Mouse (Mus musculus): ENCODE measurements around the gene Flywch2. TPM values are rescaled to one million over a fixed set of nuclear protein-coding genes. Genes with fewer than 3 reads are reported as not detected.

Flywch2 gene
- 60.4 and 66.5 TPM in 2 replicates for polyA plus RNA-seq (2015; fragmentation: Nextera tagmentation; extraction: Ambion mirVana)

DNA sequence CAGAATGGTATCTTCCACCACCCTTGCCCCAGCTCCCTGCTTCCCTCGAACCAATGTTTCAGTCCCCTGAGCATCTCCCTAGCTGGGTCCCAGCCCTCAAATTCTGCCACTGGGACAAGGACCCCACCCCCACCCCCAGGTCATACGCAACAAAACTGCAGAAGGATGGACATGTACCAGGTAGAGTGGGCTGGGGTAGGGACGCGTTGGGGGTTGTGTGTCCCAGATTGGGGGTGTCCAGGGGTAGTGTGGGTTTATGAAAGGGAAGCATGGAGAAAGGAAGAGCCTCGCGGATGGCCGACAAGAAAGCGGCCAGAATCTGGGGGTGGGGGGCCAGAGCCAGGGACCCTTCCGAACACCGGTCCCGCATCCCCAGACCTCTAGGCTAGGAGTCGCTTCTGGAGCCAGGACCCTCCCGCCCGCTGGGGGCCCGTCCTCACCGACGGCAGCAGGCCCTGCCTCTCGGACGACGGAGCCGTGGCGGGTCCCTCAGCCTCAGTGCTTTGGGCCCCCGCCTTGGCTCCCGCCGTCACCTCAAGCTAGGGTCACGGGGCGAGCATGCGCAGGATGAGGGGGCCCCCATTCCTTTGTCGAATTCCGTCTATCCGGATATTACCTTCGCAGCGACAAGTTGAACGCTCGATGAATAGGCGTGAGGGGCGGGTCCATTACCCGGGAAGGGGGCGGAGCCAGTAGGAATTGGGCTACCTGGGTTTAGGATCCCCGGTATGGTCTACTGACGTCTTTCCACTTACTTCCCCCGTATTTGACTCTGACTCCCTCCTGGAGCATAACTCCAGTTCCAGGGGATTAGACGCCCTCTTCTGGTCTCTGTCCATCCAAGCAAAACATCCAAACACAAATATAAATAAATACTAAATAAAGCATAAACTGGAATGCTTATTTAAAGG is at the start of gene Flywch2:
Flywch2 (minus strand) TSS at position 521 of the 911 bp plus-strand sequence.
- Histone ChIP-seq H3K9ac (peak within 1 kb of the TSS; percentile 84), H3K27ac (replicated peaks) (peak within 1 kb of the TSS; percentile 93), H3K4me1 (replicated peaks) (peaks cover 30% of the 10 kb centered on the region), H3K9me3 (no peaks in the 10 kb centered on the region), H3K36me3 (no peaks in the 10 kb centered on the region), H3K27me3 (no peaks in the 10 kb centered on the region), H3K4me2 (peak within 1 kb of the TSS; percentile 70), H3K4me3 (peak within 1 kb of the TSS; percentile 59)
- peak; percentile 91 for ATAC-seq (ENCODE audit: low read depth)
- WGBS, result 2% methylated on average over 42 of the region's 43 CpGs

DNA sequence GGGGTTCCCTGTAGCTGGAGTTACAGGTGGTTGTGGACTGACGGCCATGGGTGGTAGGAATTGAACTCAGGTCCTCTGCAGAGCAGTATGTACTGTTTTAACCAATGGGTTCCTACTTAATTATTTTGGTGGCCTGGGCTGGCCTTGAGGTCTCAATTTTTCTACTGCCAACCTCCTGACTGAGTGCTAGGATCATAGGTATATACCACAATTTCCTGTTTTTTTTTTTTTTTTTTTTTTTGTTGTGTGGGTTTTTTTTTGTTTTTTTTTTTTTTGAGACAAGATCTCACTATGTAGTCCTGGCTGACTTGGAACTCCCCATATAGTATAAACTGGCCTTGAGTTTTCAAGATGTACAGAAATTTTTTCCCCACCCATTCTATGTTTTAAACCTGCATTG is 45.3 kb upstream of the Flywch2 start:
- no peak overlapping the region for H3K4me2 ChIP-seq
- 90% methylated on average over 1 of the region's 1 CpGs for WGBS
- no peaks in the 10 kb centered on the region for H3K9me3 ChIP-seq
- H3K36me3 ChIP-seq, result peaks cover 11% of the 10 kb centered on the region
- H3K4me3 ChIP-seq, result no peak overlapping the region
- peaks cover 25% of the 10 kb centered on the region for H3K4me1 ChIP-seq (replicated peaks)
- no peak overlapping the region for H3K9ac ChIP-seq
- no peak for ATAC-seq (ENCODE audit: low read depth)
- no peak overlapping the region for H3K27ac ChIP-seq (replicated peaks)
- peaks cover 48% of the 10 kb centered on the region for H3K27me3 ChIP-seq

DNA sequence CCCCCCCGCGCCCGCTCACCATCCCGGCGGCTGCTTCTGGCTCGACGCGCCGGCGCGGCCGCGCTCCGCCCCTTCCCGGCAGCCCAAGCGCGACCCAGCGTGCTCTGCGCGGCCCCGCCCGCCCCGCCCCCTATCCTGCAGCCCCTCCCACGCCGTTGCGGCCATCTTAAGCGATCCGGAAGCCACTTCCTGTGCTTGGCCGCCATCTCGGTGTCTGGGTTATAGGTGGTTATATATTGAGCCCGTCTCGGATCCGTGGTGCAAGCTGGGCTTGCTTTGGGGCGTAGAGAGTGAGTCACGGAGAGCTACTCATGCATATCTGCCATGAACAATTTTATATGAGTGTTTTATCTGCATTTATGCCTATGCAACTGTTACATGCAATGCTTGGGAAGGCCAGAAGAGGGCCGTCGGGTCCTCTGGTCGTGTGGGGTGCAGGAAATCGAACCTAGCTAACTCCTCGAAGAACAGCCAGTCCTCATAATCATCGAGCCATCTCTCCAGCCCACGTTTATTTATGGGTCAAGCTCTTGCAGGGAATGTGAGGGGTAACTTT is 43.3 kb upstream of the Flywch2 start, which contains the start of gene Elob:
Elob (minus strand) TSS at position 73 of the 556 bp plus-strand sequence.
- peak within 1 kb of the TSS; percentile 89 for H3K4me3 ChIP-seq
- peak; percentile 95 for ATAC-seq (ENCODE audit: low read depth)
- under 1% methylated on average over 39 of the region's 42 CpGs for WGBS

DNA sequence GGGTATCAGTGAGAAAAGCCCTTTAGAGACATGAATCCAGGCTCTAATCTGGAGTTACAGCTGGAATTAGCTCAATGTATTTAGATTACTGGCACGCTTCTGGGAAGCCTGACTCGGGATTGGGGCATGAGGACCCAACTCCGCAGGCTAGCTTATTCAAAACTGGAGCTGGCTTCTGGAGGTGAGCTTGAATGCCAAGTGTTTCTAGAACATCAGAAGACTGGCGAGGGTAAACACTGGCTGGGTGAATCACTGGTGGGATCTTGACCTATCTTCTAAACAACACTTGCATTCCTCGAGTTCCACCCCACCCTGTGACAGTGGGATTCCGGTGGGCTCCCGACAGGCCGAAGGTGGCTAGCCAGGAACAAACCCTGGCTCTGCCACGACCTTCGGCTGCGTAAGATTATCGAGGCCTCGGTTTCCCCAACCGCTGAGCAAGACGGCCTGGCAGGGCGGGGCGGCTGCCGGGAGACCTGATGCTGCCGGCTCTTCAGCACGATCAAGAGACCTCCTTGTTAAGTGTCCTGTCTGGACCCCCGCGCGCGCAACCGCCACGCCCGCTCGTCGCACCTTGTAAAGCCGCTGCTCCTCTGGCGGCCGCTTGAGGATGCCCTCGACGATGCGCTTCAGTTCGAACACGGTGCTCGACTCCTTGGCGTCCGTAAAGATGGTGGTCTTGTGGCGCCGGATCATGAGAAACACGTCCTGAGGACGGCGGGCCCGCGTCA is 42.6 kb upstream of the Flywch2 start:
- Histone ChIP-seq H3K4me2 (peak overlapping the region; percentile 84), H3K36me3 (peaks cover 39% of the 10 kb centered on the region), H3K27ac (replicated peaks) (peak overlapping the region; percentile 95), H3K9ac (peak overlapping the region; percentile 90), H3K4me1 (replicated peaks) (peaks cover 27% of the 10 kb centered on the region), H3K9me3 (no peaks in the 10 kb centered on the region), H3K27me3 (peaks cover 28% of the 10 kb centered on the region), H3K4me3 (peak overlapping the region; percentile 89)
- peak; percentile 80 for ATAC-seq (ENCODE audit: low read depth)
- under 1% methylated on average over 47 of the region's 47 CpGs for WGBS

More for the DNA sequence above, 43.3 kb upstream of the Flywch2 start, which contains the start of gene Elob:
- Histone ChIP-seq H3K9me3 (no peaks in the 10 kb centered on the region), H3K27ac (replicated peaks) (peak within 1 kb of the TSS; percentile 95), H3K4me2 (peak within 1 kb of the TSS; percentile 84), H3K9ac (peak within 1 kb of the TSS; percentile 90), H3K4me1 (replicated peaks) (peaks cover 27% of the 10 kb centered on the region), H3K36me3 (peaks cover 32% of the 10 kb centered on the region), H3K27me3 (peaks cover 35% of the 10 kb centered on the region)

DNA sequence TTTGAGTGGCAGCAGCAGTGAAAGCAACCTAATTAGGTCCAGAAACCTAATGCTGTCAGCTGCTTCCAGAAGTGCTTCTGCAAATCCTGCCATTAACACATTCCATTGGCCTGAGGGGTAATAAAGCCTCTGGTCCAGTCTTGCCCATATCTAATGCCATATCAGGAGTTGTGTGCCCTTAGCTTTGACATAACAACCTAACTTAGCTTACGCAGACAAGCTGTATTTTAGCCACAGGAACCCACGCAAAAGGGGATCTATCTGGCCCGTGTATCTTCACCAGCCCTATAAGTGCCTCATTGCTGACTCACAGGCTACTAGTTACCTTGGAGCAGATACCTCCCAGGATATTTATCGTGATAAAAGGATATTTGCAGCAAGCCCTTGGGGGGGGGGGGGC is 39.7 kb upstream of the Flywch2 start:
- H3K4me1 ChIP-seq (replicated peaks), result peaks cover 27% of the 10 kb centered on the region
- H3K4me3 ChIP-seq, result no peak overlapping the region
- no peak overlapping the region for H3K9ac ChIP-seq
- H3K36me3 ChIP-seq, result peaks cover 67% of the 10 kb centered on the region
- WGBS, result 87% methylated on average over 4 of the region's 4 CpGs
- no peak for ATAC-seq (ENCODE audit: low read depth)
- no peaks in the 10 kb centered on the region for H3K9me3 ChIP-seq
- no peak overlapping the region for H3K27ac ChIP-seq (replicated peaks)
- H3K27me3 ChIP-seq, result 0 out of 2 replicates have a peak, but pooled peaks cover 2% of the 10 kb centered on the region
- H3K4me2 ChIP-seq, result no peak overlapping the region

DNA sequence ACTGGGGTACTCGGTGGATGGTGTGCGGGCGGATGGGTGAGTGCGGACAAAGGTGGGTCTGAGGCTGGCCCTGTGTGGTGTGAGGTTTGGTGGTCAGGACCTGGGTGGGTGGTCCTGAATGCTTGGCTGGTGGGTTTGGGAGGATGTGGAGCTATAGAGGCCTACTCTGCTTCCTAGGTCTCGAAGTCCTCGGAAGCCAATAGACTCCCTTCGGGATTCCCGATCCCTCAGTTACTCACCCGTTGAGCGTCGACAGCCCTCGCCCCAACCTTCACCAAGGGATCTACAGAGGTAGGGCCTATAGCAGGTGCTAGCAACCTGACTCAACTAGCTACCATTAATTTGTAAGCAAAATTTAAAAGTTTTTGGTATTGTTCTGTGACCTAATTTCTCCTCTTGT is 37.7 kb upstream of the Flywch2 start:
- Histone ChIP-seq H3K4me2 (no peak overlapping the region), H3K4me3 (no peak overlapping the region), H3K36me3 (peaks cover 87% of the 10 kb centered on the region), H3K9ac (no peak overlapping the region), H3K4me1 (replicated peaks) (peaks cover 23% of the 10 kb centered on the region), H3K27ac (replicated peaks) (no peak overlapping the region), H3K9me3 (peaks cover 11% of the 10 kb centered on the region), H3K27me3 (no peaks in the 10 kb centered on the region)
- ATAC-seq (ENCODE audit: low read depth), result no peak
- WGBS, result 89% methylated on average over 12 of the region's 12 CpGs

DNA sequence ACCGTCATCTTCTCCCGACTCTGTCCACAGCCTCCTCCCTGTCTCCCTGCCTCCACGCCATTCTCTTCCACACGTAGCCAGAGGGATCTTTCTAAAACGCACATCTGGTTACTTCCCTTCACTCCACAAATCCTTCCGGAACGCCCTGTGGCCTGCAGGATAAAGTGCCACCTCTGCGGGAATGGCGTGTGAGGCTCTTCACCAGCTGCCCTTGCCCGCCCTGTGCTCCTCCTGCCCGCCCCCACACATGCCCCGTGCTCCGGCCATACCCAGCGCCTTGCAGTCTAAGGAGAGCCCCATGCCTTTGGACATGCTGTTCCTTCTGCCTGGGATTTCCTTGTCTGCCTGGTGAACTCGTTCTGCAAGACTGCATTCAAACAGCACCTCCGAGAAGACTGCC is 37.1 kb upstream of the Flywch2 start:
- WGBS, result 85% methylated on average over 16 of the region's 16 CpGs
- Histone ChIP-seq H3K27ac (replicated peaks) (no peak overlapping the region), H3K4me3 (no peak overlapping the region), H3K9ac (no peak overlapping the region), H3K4me1 (replicated peaks) (peaks cover 20% of the 10 kb centered on the region), H3K36me3 (peaks cover 93% of the 10 kb centered on the region), H3K4me2 (no peak overlapping the region), H3K27me3 (no peaks in the 10 kb centered on the region), H3K9me3 (peaks cover 14% of the 10 kb centered on the region)
- 0 out of 2 replicates have a peak, but pooled peaks have one; percentile 6 for ATAC-seq (ENCODE audit: low read depth)

DNA sequence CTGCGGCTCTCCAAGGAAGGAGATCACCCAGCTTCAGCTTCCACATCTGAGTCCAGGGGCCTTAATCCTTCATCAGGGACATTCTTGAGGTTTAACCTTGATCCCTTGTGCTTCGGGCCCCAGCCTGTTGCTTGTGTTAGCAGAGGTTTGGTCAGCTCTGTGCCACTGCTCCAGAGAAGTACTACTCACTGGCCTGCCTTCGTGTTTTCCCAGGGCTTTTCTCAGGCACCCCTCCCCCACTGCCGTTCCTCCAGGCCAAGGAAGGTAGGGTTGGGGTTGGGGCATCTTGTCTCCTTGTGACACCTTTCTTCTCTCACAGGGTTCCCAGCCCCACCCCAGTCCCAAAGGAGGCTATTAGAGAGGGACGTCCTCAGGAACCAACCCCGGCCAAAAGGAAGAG is 36.2 kb upstream of the Flywch2 start:
- no peak overlapping the region for H3K4me2 ChIP-seq
- H3K9me3 ChIP-seq, result peaks cover 14% of the 10 kb centered on the region
- no peak overlapping the region for H3K9ac ChIP-seq
- peaks cover 100% of the 10 kb centered on the region for H3K36me3 ChIP-seq
- WGBS, result 75% methylated on average over 6 of the region's 6 CpGs
- no peak for ATAC-seq (ENCODE audit: low read depth)
- H3K4me1 ChIP-seq (replicated peaks), result peaks cover 11% of the 10 kb centered on the region
- H3K27ac ChIP-seq (replicated peaks), result no peak overlapping the region
- no peaks in the 10 kb centered on the region for H3K27me3 ChIP-seq
- no peak overlapping the region for H3K4me3 ChIP-seq

DNA sequence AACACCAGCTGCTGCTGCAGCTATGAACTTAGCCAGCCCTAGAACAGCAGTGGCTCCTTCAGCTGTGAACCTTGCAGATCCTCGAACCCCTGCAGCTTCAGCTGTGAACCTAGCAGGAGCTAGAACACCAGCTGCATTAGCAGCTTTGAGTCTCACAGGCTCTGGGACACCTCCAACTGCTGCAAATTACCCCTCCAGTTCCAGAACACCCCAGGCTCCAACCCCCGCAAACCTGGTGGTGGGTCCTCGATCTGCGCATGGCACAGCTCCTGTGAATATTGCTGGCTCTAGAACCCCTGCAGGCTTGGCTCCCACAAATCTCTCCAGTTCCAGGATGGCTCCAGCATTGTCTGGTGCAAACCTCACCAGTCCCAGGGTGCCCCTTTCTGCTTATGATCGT is 34.9 kb upstream of the Flywch2 start:
- Histone ChIP-seq H3K27me3 (no peaks in the 10 kb centered on the region), H3K4me1 (replicated peaks) (no peaks in the 10 kb centered on the region), H3K4me3 (no peak overlapping the region), H3K27ac (replicated peaks) (no peak overlapping the region), H3K4me2 (no peak overlapping the region), H3K9me3 (peaks cover 16% of the 10 kb centered on the region), H3K9ac (no peak overlapping the region), H3K36me3 (peaks cover 100% of the 10 kb centered on the region)
- WGBS, result 96% methylated on average over 5 of the region's 5 CpGs
- ATAC-seq (ENCODE audit: low read depth), result no peak

DNA sequence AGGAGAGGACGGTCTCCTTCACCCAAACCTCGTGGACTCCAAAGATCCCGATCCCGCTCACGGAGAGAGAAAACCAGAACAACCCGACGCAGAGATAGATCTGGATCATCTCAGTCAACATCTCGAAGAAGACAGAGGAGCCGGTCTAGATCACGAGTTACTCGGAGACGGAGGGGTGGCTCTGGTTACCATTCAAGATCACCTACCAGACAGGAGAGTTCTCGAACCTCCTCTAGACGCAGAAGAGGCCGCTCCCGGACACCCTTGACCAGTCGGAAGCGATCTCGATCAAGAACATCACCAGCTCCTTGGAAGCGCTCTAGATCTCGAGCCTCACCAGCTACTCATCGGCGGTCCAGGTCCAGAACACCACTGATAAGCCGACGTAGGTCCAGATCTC is 33.4 kb upstream of the Flywch2 start:
- Histone ChIP-seq H3K27ac (replicated peaks) (no peak overlapping the region), H3K36me3 (peaks cover 100% of the 10 kb centered on the region), H3K4me3 (no peak overlapping the region), H3K9ac (no peak overlapping the region), H3K4me1 (replicated peaks) (no peaks in the 10 kb centered on the region), H3K4me2 (no peak overlapping the region), H3K27me3 (no peaks in the 10 kb centered on the region), H3K9me3 (peaks cover 24% of the 10 kb centered on the region)
- WGBS, result 97% methylated on average over 25 of the region's 25 CpGs
- ATAC-seq (ENCODE audit: low read depth), result no peak

DNA sequence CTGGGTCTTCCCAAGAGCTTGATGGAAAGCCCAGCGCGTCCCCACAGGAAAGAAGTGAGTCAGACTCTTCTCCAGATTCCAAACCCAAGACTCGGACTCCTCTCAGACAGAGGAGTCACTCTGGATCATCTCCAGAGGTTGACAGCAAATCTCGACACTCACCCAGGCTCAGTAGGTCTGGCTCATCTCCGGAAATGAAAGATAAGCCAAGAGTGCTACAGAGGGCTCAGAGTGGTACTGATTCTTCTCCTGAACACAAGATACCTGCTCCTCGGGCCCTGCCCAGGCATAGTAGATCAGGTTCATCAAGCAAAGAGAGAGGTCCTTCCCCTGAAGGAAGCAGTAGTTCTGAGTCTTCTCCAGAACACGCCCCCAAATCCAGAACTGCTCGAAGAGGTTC is 32.7 kb upstream of the Flywch2 start:
- Histone ChIP-seq H3K9me3 (peaks cover 24% of the 10 kb centered on the region), H3K27ac (replicated peaks) (no peak overlapping the region), H3K4me1 (replicated peaks) (no peaks in the 10 kb centered on the region), H3K36me3 (peaks cover 99% of the 10 kb centered on the region), H3K9ac (no peak overlapping the region), H3K4me3 (no peak overlapping the region), H3K4me2 (no peak overlapping the region), H3K27me3 (no peaks in the 10 kb centered on the region)
- WGBS, result 98% methylated on average over 8 of the region's 8 CpGs
- no peak for ATAC-seq (ENCODE audit: low read depth)

DNA sequence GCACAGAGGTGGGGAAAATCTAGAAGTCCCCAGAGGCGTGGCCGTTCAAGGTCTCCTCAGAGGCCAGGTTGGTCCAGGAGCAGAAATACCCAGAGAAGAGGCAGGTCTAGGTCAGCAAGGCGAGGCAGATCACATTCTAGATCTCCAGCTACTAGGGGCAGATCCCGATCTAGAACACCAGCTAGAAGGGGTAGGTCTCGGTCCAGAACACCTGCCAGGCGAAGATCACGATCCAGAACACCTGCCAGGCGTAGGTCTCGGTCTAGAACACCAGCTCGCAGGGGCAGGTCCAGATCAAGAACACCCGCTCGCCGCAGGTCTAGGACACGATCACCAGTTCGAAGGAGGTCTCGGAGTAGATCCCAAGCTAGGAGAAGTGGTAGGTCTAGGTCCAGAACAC is 29.8 kb upstream of the Flywch2 start:
- H3K9ac ChIP-seq, result no peak overlapping the region
- H3K4me1 ChIP-seq (replicated peaks), result no peaks in the 10 kb centered on the region
- WGBS, result 98% methylated on average over 16 of the region's 16 CpGs
- no peak overlapping the region for H3K4me2 ChIP-seq
- no peaks in the 10 kb centered on the region for H3K27me3 ChIP-seq
- H3K27ac ChIP-seq (replicated peaks), result no peak overlapping the region
- no peak for ATAC-seq (ENCODE audit: low read depth)
- peaks cover 96% of the 10 kb centered on the region for H3K36me3 ChIP-seq
- H3K4me3 ChIP-seq, result no peak overlapping the region
- H3K9me3 ChIP-seq, result peaks cover 24% of the 10 kb centered on the region

Measured in neural tube, embryonic 13.5 days (tissue).